In genomic region chr16:33735238-33735637, GRCm38 (mm10) we compare ENCODE assay signal across 16 mouse cellular contexts. TPM values are rescaled to one million over a fixed set of nuclear protein-coding genes. Genes with fewer than 3 reads are reported as not detected.
DNase-seq lines count a peak whose midpoint lies in the region; ATAC-seq and TF ChIP-seq lines count a peak whose summit lies in the region.
"Had no signal": no experiment of that assay in that cellular context is flagged by ENCODE, and none has a peak within 500 bp of the region (broad histone marks: within the 10 kb centered on the region; RNA-seq: fewer than 3 reads in every experiment).

No protein-coding gene starts in this region.

- H3K4me1 ChIP-seq in hindbrain, embryonic 12.5 days, result peaks cover 48% of the 10 kb centered on the region
- peaks cover 23% of the 10 kb centered on the region for H3K4me1 ChIP-seq in midbrain, embryonic 14.5 days (ENCODE audit: control insufficient read depth, insufficient read depth, low read length)
- H3K4me1 ChIP-seq in intestine, postnatal 0 days (replicated peaks; ENCODE audit: control insufficient read depth, insufficient read depth, low read length), result no peaks in the 10 kb centered on the region

- 52% methylated on average over 5 of the region's 5 CpGs for WGBS in hindbrain, embryonic 12.5 days
- WGBS in midbrain, embryonic 14.5 days, result 42% methylated on average over 5 of the region's 5 CpGs
- 75% methylated on average over 5 of the region's 5 CpGs for WGBS in intestine, postnatal 0 days

- DNase-seq in spleen, postnatal 36 days (ENCODE audit: low spot score in 2 of 2), result peak; percentile 42 to 51
- DNase-seq in spleen, postnatal 14 days (ENCODE audit: low spot score in 2 of 2), result no peak
- no peak for DNase-seq in midbrain, embryonic 14.5 days
- no peak for DNase-seq in adipocyte (ENCODE audit: low spot score)
- no peak for DNase-seq in lung, postnatal 4 days
- no peak for DNase-seq in lung, adult 18-20 months
- DNase-seq: gastrocnemius, postnatal 25 days; heart, postnatal 4 days; kidney, adult 9 months; liver; thymus, adult 18-20 months had no signal

- H3K36me3 ChIP-seq in hindbrain, embryonic 12.5 days, result no peaks in the 10 kb centered on the region
- H3K36me3 ChIP-seq in midbrain, embryonic 14.5 days (ENCODE audit: control insufficient read depth, insufficient read depth, low read length), result no peaks in the 10 kb centered on the region
- peaks cover 4% of the 10 kb centered on the region; the same call in 1 of the 2 replicates for H3K36me3 ChIP-seq in intestine, postnatal 0 days (ENCODE audit: control insufficient read depth, insufficient read depth)

- TF ChIP-seq CTCF in intestine, postnatal 0 days (IDR thresholded peaks at IDR 0.05; ENCODE audit: low read depth), result no peak

- H3K27ac ChIP-seq in hindbrain, embryonic 12.5 days, result peak overlapping the region; percentile 79
- peak overlapping the region; percentile 66 for H3K27ac ChIP-seq in midbrain, embryonic 14.5 days (replicated peaks; ENCODE audit: low read depth, low read length)
- no peak overlapping the region for H3K27ac ChIP-seq in intestine, postnatal 0 days (ENCODE audit: low read depth, low read length)
- H3K27ac ChIP-seq: heart, embryonic 10.5 days had no signal

- no peaks in the 10 kb centered on the region for H3K27me3 ChIP-seq in hindbrain, embryonic 12.5 days
- H3K27me3 ChIP-seq in midbrain, embryonic 14.5 days (ENCODE audit: control insufficient read depth, insufficient read depth, low read length), result no peaks in the 10 kb centered on the region
- H3K27me3 ChIP-seq in intestine, postnatal 0 days (replicated peaks; ENCODE audit: control insufficient read depth, insufficient read depth, low read length), result no peaks in the 10 kb centered on the region

- ATAC-seq in hindbrain, embryonic 12.5 days (ENCODE audit: low FRiP score), result no peak
- ATAC-seq in midbrain, embryonic 14.5 days (ENCODE audit: low FRiP score, low TSS enrichment), result no peak
- ATAC-seq in intestine, postnatal 0 days, result no peak

- no peak overlapping the region for H3K9ac ChIP-seq in hindbrain, embryonic 12.5 days
- H3K9ac ChIP-seq in midbrain, embryonic 14.5 days (replicated peaks; ENCODE audit: low read length), result no peak overlapping the region
- no peak overlapping the region for H3K9ac ChIP-seq in intestine, postnatal 0 days (ENCODE audit: low read depth, low read length)

- H3K4me3 ChIP-seq in hindbrain, embryonic 12.5 days, result no peak overlapping the region
- H3K4me3 ChIP-seq in midbrain, embryonic 14.5 days (replicated peaks; ENCODE audit: low read depth, low read length), result no peak overlapping the region
- H3K4me3 ChIP-seq in intestine, postnatal 0 days (ENCODE audit: low read depth, low read length), result no peak overlapping the region
- H3K4me3 ChIP-seq: erythroblast, embryonic 14.5 days; heart, embryonic 10.5 days; megakaryocyte, embryonic 14.5 days had no signal

- no peaks in the 10 kb centered on the region for H3K9me3 ChIP-seq in hindbrain, embryonic 12.5 days (replicated peaks)
- H3K9me3 ChIP-seq in midbrain, embryonic 14.5 days (ENCODE audit: control insufficient read depth, low read length), result no peaks in the 10 kb centered on the region
- H3K9me3 ChIP-seq in intestine, postnatal 0 days (ENCODE audit: control insufficient read depth), result no peaks in the 10 kb centered on the region
- H3K9me3 ChIP-seq: heart, embryonic 10.5 days; megakaryocyte, embryonic 14.5 days had no signal

- no peak overlapping the region for H3K4me2 ChIP-seq in hindbrain, embryonic 12.5 days (replicated peaks)
- no peak overlapping the region for H3K4me2 ChIP-seq in midbrain, embryonic 14.5 days (ENCODE audit: low read length)
- H3K4me2 ChIP-seq in intestine, postnatal 0 days (replicated peaks; ENCODE audit: low read depth), result no peak overlapping the region

RNA-seq across cellular contexts. Expression of gene Heg1, which starts 51.1 kb away (rescaled TPM):
- polyA plus RNA-seq in hindbrain, embryonic 12.5 days (2016; fragmentation: Nextera tagmentation; extraction: Ambion mirVana), result 21.3 and 22.9 TPM in 2 replicates
- polyA plus RNA-seq in midbrain, embryonic 14.5 days (2014; fragmentation: Nextera tagmentation; extraction: Ambion mirVana), result 8.9 and 15.9 TPM in 2 replicates
- polyA plus RNA-seq in intestine, postnatal 0 days (2015; fragmentation: Nextera tagmentation; extraction: Ambion mirVana), result 11.6 and 13.0 TPM in 2 replicates

RNA-seq across cellular contexts. Expression of gene Muc13, which starts 58.6 kb away (rescaled TPM):
- 0.12 TPM in 1 of 2 replicates, not detected in the other for polyA plus RNA-seq in hindbrain, embryonic 12.5 days (2016; fragmentation: Nextera tagmentation; extraction: Ambion mirVana)
- polyA plus RNA-seq in midbrain, embryonic 14.5 days (2014; fragmentation: Nextera tagmentation; extraction: Ambion mirVana), result not detected in 2 replicates
- polyA plus RNA-seq in intestine, postnatal 0 days (2015; fragmentation: Nextera tagmentation; extraction: Ambion mirVana), result 459 and 473 TPM in 2 replicates
- polyA plus RNA-seq: erythroblast, embryonic 14.5 days had no signal

Comparison
In these comparisons a context has a peak if more than half of its experiments do, and no peak if none do; other contexts are left out.
1. DNase-seq: peak in spleen, postnatal 36 days (2 of 2); none in spleen, postnatal 14 days (0 of 2), midbrain, embryonic 14.5 days (single experiment), adipocyte (single experiment), lung, postnatal 4 days (0 of 2) and lung, adult 18-20 months (0 of 2).
2. RNA of gene Muc13, which starts 58.6 kb away (polyA plus RNA-seq): 459 to 473 TPM in intestine, postnatal 0 days; 0.12 TPM in hindbrain, embryonic 12.5 days and not detected in midbrain, embryonic 14.5 days; every median in the first group is over 100 times any median in the second.